Mouse (Mus musculus) neural tube, embryonic 14.5 days (tissue): ENCODE measurements around the gene 9230102O04Rik. TPM values are rescaled to one million over a fixed set of nuclear protein-coding genes. Genes with fewer than 3 reads are reported as not detected.

Source experiments
- ATAC-seq: fragments of 200-750 bp; cut with Nextera tagmentation; 2 replicates; pipeline ENCODE4 v1.8.0; 2017; ENCODE audit warnings: low read depth, mild to moderate bottlenecking, moderate TSS enrichment, moderate library complexity
- H3K27ac ChIP-seq: fragments of 300-500 bp; sonication (generic); 2 replicates; pipeline ENCODE4 v1.5.1; 2014; ENCODE audit warnings: low read depth, mild to moderate bottlenecking, control low read depth, low read length, moderate library complexity, mixed read lengths
- H3K27me3 ChIP-seq: fragments of 300-500 bp; sonication (generic); 2 replicates; pipeline ENCODE4 v1.6.1; 2014; ENCODE audit warnings: low read length; ENCODE audit not compliant: control insufficient read depth, insufficient read depth
- H3K36me3 ChIP-seq: fragments of 300-500 bp; sonication (generic); 2 replicates; pipeline ENCODE4 v1.6.1; 2014; ENCODE audit warnings: low read length, mixed read lengths; ENCODE audit not compliant: control insufficient read depth, insufficient read depth
- H3K4me1 ChIP-seq: fragments of 300-500 bp; sonication (generic); 2 replicates; pipeline ENCODE4 v1.6.1; 2014; ENCODE audit warnings: low read length; ENCODE audit not compliant: control insufficient read depth, insufficient read depth
- H3K4me2 ChIP-seq: fragments of 300-500 bp; sonication (generic); 2 replicates; pipeline ENCODE4 v1.6.1; 2014; ENCODE audit warnings: mild to moderate bottlenecking, low read depth, low read length, control low read depth
- H3K4me3 ChIP-seq: fragments of 300-500 bp; sonication (generic); 2 replicates; pipeline ENCODE4 v1.5.1; 2014; ENCODE audit warnings: low read depth, low read length, control low read depth, mixed read lengths
- H3K9ac ChIP-seq: fragments of 300-500 bp; sonication (generic); replicated peaks from 2 replicates; pipeline ENCODE4 v1.6.1; 2014; ENCODE audit warnings: low read depth, mild to moderate bottlenecking, control low read depth, low read length, mixed read lengths
- H3K9me3 ChIP-seq: fragments of 300-500 bp; sonication (generic); 2 replicates; pipeline ENCODE4 v1.6.1; 2016; ENCODE audit warnings: low read length; ENCODE audit not compliant: control insufficient read depth
- WGBS: fragments of 180-500 bp; shearing (Covaris S2); extraction: QIAGEN DNeasy Blood & Tissue Kit; methylation state at CpG from one replicate; pipeline ENCODE4 v1.1.7; 2014; 5-methylcytosine and 5-hydroxymethylcytosine counted together
- polyA plus RNA-seq: library from polyadenylated mRNA; unstranded; fragments of >200 nt; fragmentation: Nextera tagmentation; extraction: Ambion mirVana; gene quantifications from 2 replicates; pipeline ENCODE4 v1.2.1, GENCODE M21; 2014

The 9230102O04Rik gene
- polyA plus RNA-seq, 1 experiment from 2014 or later = 0.46 TPM

- Histone ChIP-seq H3K4me3 (no peak overlapping the region), H3K9me3 (no peaks in the 10 kb centered on the region), H3K4me2 (no peak overlapping the region), H3K27ac (no peak overlapping the region), H3K27me3 (peaks cover 56% of the 10 kb centered on the region), H3K9ac (no peak overlapping the region), H3K36me3 (no peaks in the 10 kb centered on the region), H3K4me1 (0 out of 2 replicates have a peak, but pooled peaks cover 3% of the 10 kb centered on the region)
- WGBS = 2% methylated on average over 7 of the region's 7 CpGs
- no peak for ATAC-seq
Observed at GRCm38 (mm10) chr2:9886921-9887610, 2.3 kb downstream of the 9230102O04Rik start.

DNA sequence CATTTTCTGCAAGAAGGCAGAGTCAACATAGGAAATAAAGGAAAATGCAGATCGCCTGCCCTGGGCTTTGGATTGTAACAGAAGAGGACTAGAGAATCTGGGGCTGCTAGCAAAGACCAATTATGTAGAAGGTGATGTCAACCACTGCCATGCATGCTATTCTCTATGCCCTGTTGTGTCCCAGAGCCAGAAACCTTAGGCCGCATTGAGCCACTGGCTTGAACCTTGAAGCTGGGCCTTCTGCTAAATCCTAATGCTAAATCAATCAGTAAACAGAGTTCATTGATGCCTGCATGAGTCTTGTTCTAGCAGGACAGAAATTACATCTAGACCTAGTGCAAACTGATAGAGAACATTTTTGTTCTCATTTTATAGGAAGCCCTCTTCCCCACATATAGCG lies 3.3 kb downstream of the 9230102O04Rik start:
- WGBS = 8% methylated on average over 3 of the region's 3 CpGs
- Histone ChIP-seq H3K27ac (no peak overlapping the region), H3K9me3 (no peaks in the 10 kb centered on the region), H3K4me1 (peaks cover 3% of the 10 kb centered on the region; the same call in 1 of the 2 replicates), H3K4me2 (no peak overlapping the region), H3K9ac (no peak overlapping the region), H3K36me3 (no peaks in the 10 kb centered on the region), H3K27me3 (peaks cover 55% of the 10 kb centered on the region), H3K4me3 (no peak overlapping the region)
- no peak for ATAC-seq

DNA sequence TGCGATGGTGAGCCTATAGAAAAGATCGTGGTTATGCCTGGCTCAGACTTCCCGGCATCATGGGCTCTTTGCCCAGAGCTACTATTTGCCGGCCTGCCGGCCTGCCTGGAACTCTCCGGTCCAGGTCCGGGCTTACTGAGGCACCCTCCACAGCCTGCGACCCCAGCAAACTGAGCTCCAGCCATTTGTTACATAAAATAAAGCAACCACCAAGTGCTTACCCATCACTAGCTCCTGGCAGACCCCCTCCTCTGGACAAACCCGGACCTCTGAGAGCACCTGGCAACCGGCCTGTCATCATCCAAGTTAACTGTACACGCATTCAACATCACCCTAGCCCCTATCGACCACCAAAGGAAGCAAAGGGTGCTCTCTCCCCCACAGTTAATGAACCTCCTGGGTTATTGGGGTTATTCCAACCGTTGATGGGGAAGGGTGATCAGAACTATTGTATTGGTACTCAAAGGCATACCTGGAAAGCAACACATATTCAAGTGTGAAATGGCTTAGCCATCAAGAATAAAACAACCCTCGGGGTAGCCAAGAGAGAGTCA lies 4.0 kb downstream of the 9230102O04Rik start:
- H3K27me3 ChIP-seq = peaks cover 52% of the 10 kb centered on the region
- ATAC-seq = no peak
- no peaks in the 10 kb centered on the region for H3K36me3 ChIP-seq
- no peaks in the 10 kb centered on the region for H3K9me3 ChIP-seq
- no peak overlapping the region for H3K4me2 ChIP-seq
- H3K4me1 ChIP-seq = peaks cover 3% of the 10 kb centered on the region; the same call in 1 of the 2 replicates
- no peak overlapping the region for H3K4me3 ChIP-seq
- WGBS = 3% methylated on average over 14 of the region's 14 CpGs
- H3K9ac ChIP-seq = no peak overlapping the region
- no peak overlapping the region for H3K27ac ChIP-seq

DNA sequence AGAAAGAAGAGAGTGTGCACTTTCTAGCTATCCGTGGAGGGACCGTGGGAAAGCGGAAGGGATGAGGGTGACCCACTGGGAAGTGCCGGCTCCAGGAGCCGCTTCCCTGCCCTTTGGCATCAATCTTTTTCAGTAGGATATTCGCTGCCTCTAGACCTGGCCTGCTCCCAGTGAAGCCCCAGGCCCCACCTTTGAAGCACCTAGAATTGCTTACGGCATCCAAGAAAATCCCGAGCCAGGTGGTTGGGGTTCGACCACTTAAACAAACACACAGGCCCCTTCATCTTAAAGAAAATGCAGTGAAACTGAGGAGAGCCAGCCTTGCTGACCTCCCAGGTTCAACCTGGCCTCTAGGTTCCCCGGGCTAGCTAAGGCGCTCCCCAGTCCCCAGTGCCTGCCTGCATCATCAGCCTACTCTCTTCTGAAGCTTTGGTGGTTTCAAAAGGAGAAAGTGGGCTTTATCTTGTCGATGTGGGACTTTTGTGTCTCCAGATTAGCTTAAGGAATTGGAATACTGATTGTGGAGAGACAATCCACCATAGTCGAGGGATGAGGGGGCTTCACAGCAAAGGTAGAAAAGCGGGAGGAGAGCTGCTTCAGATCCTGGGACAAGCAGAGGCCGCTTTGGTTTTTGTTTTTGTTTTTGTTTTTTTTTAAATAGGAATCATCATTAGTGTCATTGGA lies 4.7 kb downstream of the 9230102O04Rik start:
- H3K9me3 ChIP-seq = no peaks in the 10 kb centered on the region
- no peak overlapping the region for H3K4me2 ChIP-seq
- H3K4me3 ChIP-seq = no peak overlapping the region
- ATAC-seq = no peak
- no peaks in the 10 kb centered on the region for H3K36me3 ChIP-seq
- H3K9ac ChIP-seq = no peak overlapping the region
- no peak overlapping the region for H3K27ac ChIP-seq
- under 1% methylated on average over 15 of the region's 15 CpGs for WGBS
- peaks cover 46% of the 10 kb centered on the region for H3K27me3 ChIP-seq
- H3K4me1 ChIP-seq = peaks cover 3% of the 10 kb centered on the region; the same call in 1 of the 2 replicates

- H3K36me3 ChIP-seq = no peaks in the 10 kb centered on the region
- under 1% methylated on average over 27 of the region's 27 CpGs for WGBS
- H3K27me3 ChIP-seq = peaks cover 42% of the 10 kb centered on the region
- peaks cover 3% of the 10 kb centered on the region; the same call in 1 of the 2 replicates for H3K4me1 ChIP-seq
- no peaks in the 10 kb centered on the region for H3K9me3 ChIP-seq
- no peak for ATAC-seq
- H3K4me2 ChIP-seq = peak overlapping the region; percentile 26; the same call in 1 of the 2 replicates
- no peak overlapping the region for H3K9ac ChIP-seq
- no peak overlapping the region for H3K27ac ChIP-seq
- H3K4me3 ChIP-seq = no peak overlapping the region
Observed at GRCm38 (mm10) chr2:9883803-9884532, 5.4 kb downstream of the 9230102O04Rik start.

- WGBS = under 1% methylated on average over 43 of the region's 43 CpGs
- H3K4me2 ChIP-seq = peak overlapping the region; percentile 26
- ATAC-seq = no peak
- H3K36me3 ChIP-seq = no peaks in the 10 kb centered on the region
- peaks cover 41% of the 10 kb centered on the region for H3K27me3 ChIP-seq
- no peaks in the 10 kb centered on the region for H3K9me3 ChIP-seq
- H3K4me3 ChIP-seq = peak overlapping the region; percentile 15; the same call in 1 of the 2 replicates
- peaks cover 3% of the 10 kb centered on the region; the same call in 1 of the 2 replicates for H3K4me1 ChIP-seq
- H3K9ac ChIP-seq = no peak overlapping the region
- H3K27ac ChIP-seq = no peak overlapping the region
Observed at GRCm38 (mm10) chr2:9882926-9883802, 6.2 kb downstream of the 9230102O04Rik start.

- no peak overlapping the region for H3K27ac ChIP-seq
- no peaks in the 10 kb centered on the region for H3K9me3 ChIP-seq
- no peak overlapping the region for H3K9ac ChIP-seq
- peaks cover 3% of the 10 kb centered on the region; the same call in 1 of the 2 replicates for H3K4me1 ChIP-seq
- H3K4me2 ChIP-seq = peak overlapping the region; percentile 26
- H3K36me3 ChIP-seq = no peaks in the 10 kb centered on the region
- peak overlapping the region; percentile 15; the same call in 1 of the 2 replicates for H3K4me3 ChIP-seq
- under 1% methylated on average over 39 of the region's 39 CpGs for WGBS
- no peak for ATAC-seq
- H3K27me3 ChIP-seq = peaks cover 38% of the 10 kb centered on the region
Observed at GRCm38 (mm10) chr2:9882371-9882925, 6.9 kb downstream of the 9230102O04Rik start.

GRCm38 (mm10) chr2:9881611-9882023 lies 7.7 kb downstream of the 9230102O04Rik start:
- Histone ChIP-seq H3K4me2 (no peak overlapping the region; the same call in 1 of the 2 replicates), H3K4me1 (peaks cover 3% of the 10 kb centered on the region; the same call in 1 of the 2 replicates), H3K27me3 (peaks cover 36% of the 10 kb centered on the region), H3K4me3 (0 out of 2 replicates have a peak overlapping the region, but pooled peaks have one; percentile 2), H3K27ac (no peak overlapping the region), H3K9ac (no peak overlapping the region), H3K36me3 (no peaks in the 10 kb centered on the region), H3K9me3 (no peaks in the 10 kb centered on the region)
- WGBS = 3% methylated on average over 12 of the region's 13 CpGs
- no peak for ATAC-seq
